Mouse (Mus musculus) midbrain, embryonic 11.5 days (tissue): Measurements from ENCODE around the gene H2-M10.4. TPM values are rescaled to one million over a fixed set of nuclear protein-coding genes. Genes with fewer than 3 reads are reported as not detected.

Experiments used
- ATAC-seq: fragments of 200-750 bp; cut with Nextera tagmentation; 2 replicates; pipeline ENCODE4 v1.8.0; 2017; ENCODE audit warnings: moderate TSS enrichment, moderate library complexity; ENCODE audit not compliant: low FRiP score
- DNase-seq: peaks from one replicate; pipeline ENCODE4 v3.0.0; 2015; ENCODE audit warnings: low spot score; ENCODE audit errors: missing footprints
- H3K27ac ChIP-seq: fragments of 300-500 bp; sonication (generic); 2 replicates; pipeline ENCODE4 v1.5.1; 2014; ENCODE audit warnings: low read depth, low read length
- H3K27me3 ChIP-seq: fragments of 300-500 bp; sonication (generic); 2 replicates; pipeline ENCODE4 v1.6.1; 2014; ENCODE audit warnings: mild to moderate bottlenecking, low read length, moderate library complexity, mixed read lengths; ENCODE audit not compliant: control insufficient read depth, insufficient read depth
- H3K36me3 ChIP-seq: fragments of 300-500 bp; sonication (generic); 2 replicates; pipeline ENCODE4 v1.6.1; 2014; ENCODE audit warnings: mild to moderate bottlenecking, low read length, moderate library complexity, mixed read lengths; ENCODE audit not compliant: control insufficient read depth, insufficient read depth
- H3K4me1 ChIP-seq: fragments of 300-500 bp; sonication (generic); 2 replicates; pipeline ENCODE4 v1.6.1; 2014; ENCODE audit warnings: low read length; ENCODE audit not compliant: control insufficient read depth, insufficient read depth
- H3K4me2 ChIP-seq: fragments of 300-500 bp; sonication (generic); 2 replicates; pipeline ENCODE4 v1.6.1; 2014; ENCODE audit warnings: mild to moderate bottlenecking, moderate library complexity
- H3K4me3 ChIP-seq: fragments of 300-500 bp; sonication (generic); 2 replicates; pipeline ENCODE4 v1.5.1; 2014; ENCODE audit warnings: low read depth, low read length
- H3K9ac ChIP-seq: fragments of 300-500 bp; sonication (generic); 2 replicates; pipeline ENCODE4 v1.6.1; 2014; ENCODE audit warnings: low read length
- H3K9me3 ChIP-seq: fragments of 300-500 bp; sonication (generic); 2 replicates; pipeline ENCODE4 v1.6.1; 2016; ENCODE audit warnings: low read length; ENCODE audit not compliant: control insufficient read depth
- WGBS: fragments of 180-500 bp; shearing (Covaris S2); extraction: QIAGEN DNeasy Blood & Tissue Kit; methylation state at CpG from one replicate; pipeline ENCODE4 v1.1.7; 2014; 5-methylcytosine and 5-hydroxymethylcytosine counted together
- polyA plus RNA-seq: library from polyadenylated mRNA; unstranded; fragments of >200 nt; fragmentation: Nextera tagmentation; extraction: Ambion mirVana; gene quantifications from 2 replicates; pipeline ENCODE4 v1.2.1, GENCODE M21; 2014

Gene H2-M10.4
- polyA plus RNA-seq, 1 experiment from 2014 or later: not detected

- Histone ChIP-seq H3K9ac (no peak overlapping the region), H3K27me3 (no peaks in the 10 kb centered on the region), H3K27ac (no peak overlapping the region), H3K4me2 (no peak overlapping the region), H3K9me3 (no peaks in the 10 kb centered on the region), H3K4me3 (no peak overlapping the region), H3K36me3 (no peaks in the 10 kb centered on the region), H3K4me1 (no peaks in the 10 kb centered on the region)
- no peak for DNase-seq
- 55% methylated on average over 2 of the region's 2 CpGs for WGBS
- no peak for ATAC-seq
Measured at GRCm38 (mm10) chr17:36417416-36417815, 44.7 kb downstream of the H2-M10.4 start.

GRCm38 (mm10) chr17:36415407-36415806 is 46.7 kb downstream of the H2-M10.4 start:
- H3K27me3 ChIP-seq: no peaks in the 10 kb centered on the region
- H3K27ac ChIP-seq: no peak overlapping the region
- H3K9me3 ChIP-seq: no peaks in the 10 kb centered on the region
- no peaks in the 10 kb centered on the region for H3K36me3 ChIP-seq
- ATAC-seq: no peak
- H3K4me3 ChIP-seq: no peak overlapping the region
- no peaks in the 10 kb centered on the region for H3K4me1 ChIP-seq
- H3K9ac ChIP-seq: no peak overlapping the region
- WGBS: 84% methylated on average over 1 of the region's 1 CpGs
- no peak overlapping the region for H3K4me2 ChIP-seq
- DNase-seq: no peak

- DNase-seq (no peak), ATAC-seq (no peak)
- Histone ChIP-seq H3K9me3 (no peaks in the 10 kb centered on the region), H3K36me3 (no peaks in the 10 kb centered on the region), H3K27ac (no peak overlapping the region), H3K9ac (no peak overlapping the region), H3K27me3 (no peaks in the 10 kb centered on the region), H3K4me1 (no peaks in the 10 kb centered on the region), H3K4me3 (no peak overlapping the region), H3K4me2 (no peak overlapping the region)
- WGBS: 82% methylated on average over 1 of the region's 1 CpGs
Measured at GRCm38 (mm10) chr17:36414361-36414760, 47.8 kb downstream of the H2-M10.4 start.

Other genes with a start within 250 kb of the H2-M10.4 start
- gene Rpp21, start 204.3 kb downstream of the H2-M10.4 start, polyA plus RNA-seq: 80.7 and 83.2 TPM in 2 replicates
- 17.4 and 17.6 TPM in 2 replicates for gene Trim39, start 190.1 kb downstream of the H2-M10.4 start, polyA plus RNA-seq
- gene H2-M10.2, start 175.8 kb downstream of the H2-M10.4 start, polyA plus RNA-seq: 0.19 TPM in 1 of 2 replicates, not detected in the other
- gene H2-M10.1, start 136.2 kb downstream of the H2-M10.4 start, polyA plus RNA-seq: not detected in 2 replicates
- not detected in 2 replicates for gene H2-M10.3, start 93.9 kb downstream of the H2-M10.4 start, polyA plus RNA-seq
- gene H2-M11, start 84.7 kb upstream of the H2-M10.4 start, polyA plus RNA-seq: not detected in 2 replicates
- not detected in 2 replicates for gene H2-M9, start 180.3 kb upstream of the H2-M10.4 start, polyA plus RNA-seq
- gene H2-M1, start 209.9 kb upstream of the H2-M10.4 start, polyA plus RNA-seq: not detected in 2 replicates